Comparison of ENCODE assay signal across 7 mouse cellular contexts in genomic region chr3:88579454-88580117, GRCm38 (mm10). TPM values are rescaled to one million over a fixed set of nuclear protein-coding genes. Genes with fewer than 3 reads are reported as not detected.
DNase-seq lines count a peak whose midpoint lies in the region; ATAC-seq lines count a peak whose summit lies in the region.

No protein-coding gene starts in this region.

- peak overlapping the region; percentile 77 for H3K27ac ChIP-seq in intestine, embryonic 15.5 days

- H3K4me2 ChIP-seq in intestine, embryonic 15.5 days (replicated peaks), result peak overlapping the region; percentile 67

- H3K36me3 ChIP-seq in intestine, embryonic 15.5 days, result peaks cover 3% of the 10 kb centered on the region

- intact Hi-C loops in gastrocnemius, postnatal 36 days (cut with DNase I), result no loop called here
- intact Hi-C loops in left cerebral cortex, postnatal 14 days (cut with DNase I), result no loop called here

- no peaks in the 10 kb centered on the region for H3K27me3 ChIP-seq in intestine, embryonic 15.5 days (replicated peaks)

- peak overlapping the region; percentile 98 for H3K9ac ChIP-seq in intestine, embryonic 15.5 days

- H3K9me3 ChIP-seq in intestine, embryonic 15.5 days, result no peaks in the 10 kb centered on the region

- H3K4me3 ChIP-seq in intestine, embryonic 15.5 days (replicated peaks), result peak overlapping the region; percentile 100

- peaks cover 8% of the 10 kb centered on the region; the same call in 1 of the 2 replicates for H3K4me1 ChIP-seq in intestine, embryonic 15.5 days (replicated peaks)

- peak; percentile 86 for DNase-seq in adrenal gland, postnatal 10 days
- peak; percentile 55 for DNase-seq in embryo, embryonic 11.5 days (ENCODE audit: low read depth, low spot score)
- DNase-seq in gastrocnemius, postnatal 36 days, result peak; percentile 61 to 70
- DNase-seq in left cerebral cortex, postnatal 14 days (ENCODE audit: low spot score in 2 of 2), result peak; percentile 81 to 85
- peak; percentile 73 for DNase-seq in right cerebral cortex, postnatal 25 days

- 0% methylated on average over 34 of the region's 34 CpGs for WGBS in intestine, embryonic 15.5 days

- peak; percentile 92 for ATAC-seq in intestine, embryonic 15.5 days
- ATAC-seq in megakaryocyte-erythroid progenitor cell, adult 5-6 weeks (replicated peaks; ENCODE audit: low FRiP score, low TSS enrichment, poor library complexity, severe bottlenecking), result peak; percentile 95

RNA-seq across cellular contexts. Expression of gene Ssr2, which starts 3.9 kb away (rescaled TPM):
- 100 to 1,000 TPM; 221 to 247 TPM for total RNA-seq in adrenal gland, postnatal 10 days (2021)
- total RNA-seq in gastrocnemius, postnatal 36 days (2021), result 10 to 100 TPM; 46.3 to 51.4 TPM
- polyA plus RNA-seq in intestine, embryonic 15.5 days (2015; fragmentation: Nextera tagmentation; extraction: Ambion mirVana), result 338 and 390 TPM in 2 replicates
- 100 to 1,000 TPM; 114 to 123 TPM for total RNA-seq in left cerebral cortex, postnatal 14 days (2021)
- 200 and 308 TPM in 2 replicates for total RNA-seq in megakaryocyte-erythroid progenitor cell, adult 5-6 weeks (2014; fragmentation: Nextera tagmentation)
- total RNA-seq in megakaryocyte-erythroid progenitor cell, adult 5-6 weeks (2017), result 111 and 165 TPM in 2 replicates

RNA-seq across cellular contexts. Expression of gene Ubqln4, which starts 26.0 kb away (rescaled TPM):
- total RNA-seq in adrenal gland, postnatal 10 days (2021), result 10 to 100 TPM; 63.9 to 73.1 TPM
- 10 to 100 TPM; 73.6 to 77.4 TPM for total RNA-seq in gastrocnemius, postnatal 36 days (2021)
- 43.6 and 43.7 TPM in 2 replicates for polyA plus RNA-seq in intestine, embryonic 15.5 days (2015; fragmentation: Nextera tagmentation; extraction: Ambion mirVana)
- total RNA-seq in left cerebral cortex, postnatal 14 days (2021), result 10 to 100 TPM; 91.2 to 91.6 TPM
- 72.3 and 94.1 TPM in 2 replicates for total RNA-seq in megakaryocyte-erythroid progenitor cell, adult 5-6 weeks (2014; fragmentation: Nextera tagmentation)
- total RNA-seq in megakaryocyte-erythroid progenitor cell, adult 5-6 weeks (2017), result 52.5 and 56.0 TPM in 2 replicates

RNA-seq across cellular contexts. Expression of gene Arhgef2, which starts 26.2 kb away (rescaled TPM):
- 10 to 100 TPM; 51.4 to 71.5 TPM for total RNA-seq in adrenal gland, postnatal 10 days (2021)
- total RNA-seq in gastrocnemius, postnatal 36 days (2021), result 10 to 100 TPM; 18.5 to 29.3 TPM
- 60.4 and 61.2 TPM in 2 replicates for polyA plus RNA-seq in intestine, embryonic 15.5 days (2015; fragmentation: Nextera tagmentation; extraction: Ambion mirVana)
- total RNA-seq in left cerebral cortex, postnatal 14 days (2021), result 100 to 1,000 TPM; 310 to 316 TPM
- total RNA-seq in megakaryocyte-erythroid progenitor cell, adult 5-6 weeks (2014; fragmentation: Nextera tagmentation), result 94.6 and 96.0 TPM in 2 replicates
- 41.9 and 75.8 TPM in 2 replicates for total RNA-seq in megakaryocyte-erythroid progenitor cell, adult 5-6 weeks (2017)

RNA-seq across cellular contexts. Expression of gene Lamtor2, which starts 26.7 kb away (rescaled TPM):
- total RNA-seq in adrenal gland, postnatal 10 days (2021), result 100 to 1,000 TPM; 131 to 132 TPM
- 10 to 100 TPM; 70.6 to 76.1 TPM for total RNA-seq in gastrocnemius, postnatal 36 days (2021)
- 188 and 231 TPM in 2 replicates for polyA plus RNA-seq in intestine, embryonic 15.5 days (2015; fragmentation: Nextera tagmentation; extraction: Ambion mirVana)
- total RNA-seq in left cerebral cortex, postnatal 14 days (2021), result 100 to 1,000 TPM; 108 to 109 TPM
- total RNA-seq in megakaryocyte-erythroid progenitor cell, adult 5-6 weeks (2014; fragmentation: Nextera tagmentation), result 36.4 and 68.6 TPM in 2 replicates
- 57.0 and 87.8 TPM in 2 replicates for total RNA-seq in megakaryocyte-erythroid progenitor cell, adult 5-6 weeks (2017)

RNA-seq across cellular contexts. Expression of gene Rab25, which starts 31.5 kb away (rescaled TPM):
- not detected for total RNA-seq in adrenal gland, postnatal 10 days (2021)
- not detected for total RNA-seq in gastrocnemius, postnatal 36 days (2021)
- polyA plus RNA-seq in intestine, embryonic 15.5 days (2015; fragmentation: Nextera tagmentation; extraction: Ambion mirVana), result 75.2 and 89.8 TPM in 2 replicates
- total RNA-seq in left cerebral cortex, postnatal 14 days (2021), result not detected
- total RNA-seq in megakaryocyte-erythroid progenitor cell, adult 5-6 weeks (2014; fragmentation: Nextera tagmentation), result not detected in 2 replicates
- total RNA-seq in megakaryocyte-erythroid progenitor cell, adult 5-6 weeks (2017), result 0.14 TPM in 1 of 2 replicates, not detected in the other

Comparison
In these comparisons a context has a peak if more than half of its experiments do, and no peak if none do; other contexts are left out.
1. Peak in every context shown above with its lines: DNase-seq, ATAC-seq, H3K4me3 ChIP-seq and H3K27ac ChIP-seq.